Mouse (Mus musculus) cerebellum, adult 18-20 months (tissue): ENCODE measurements around the gene Enah.
A peak's percentile ranks its signal among the peaks of the same experiment; 100 is the strongest.

Experiments
- DNase-seq, 2 experiments: peaks; one replicate each; pipeline ENCODE4 v3.0.0; 2021

Enah gene

GRCm38 (mm10) chr1:182019926-182020801 lies at the start of gene Enah:
Enah (minus strand) TSS chr1:182019990.
- DNase-seq: peak; percentile 74 to 87

GRCm38 (mm10) chr1:182068136-182068535 lies 48.3 kb upstream of the Enah start:
- DNase-seq: no peak

- DNase-seq: no peak
Observed at GRCm38 (mm10) chr1:182066527-182067465, 47.0 kb upstream of the Enah start.

GRCm38 (mm10) chr1:182063716-182064115 lies 43.9 kb upstream of the Enah start:
- no peak for DNase-seq

- DNase-seq: no peak
Observed at GRCm38 (mm10) chr1:182062801-182063200, 43.0 kb upstream of the Enah start.

- DNase-seq: no peak
Observed at GRCm38 (mm10) chr1:182061203-182061602, 41.4 kb upstream of the Enah start.

- DNase-seq: no peak
Observed at GRCm38 (mm10) chr1:182059806-182060205, 40.0 kb upstream of the Enah start.

GRCm38 (mm10) chr1:182057998-182058397 lies 38.2 kb upstream of the Enah start:
- DNase-seq: no peak

- no peak for DNase-seq
Observed at GRCm38 (mm10) chr1:182055122-182055521, 35.3 kb upstream of the Enah start.

GRCm38 (mm10) chr1:182054651-182055050 lies 34.9 kb upstream of the Enah start:
- DNase-seq: no peak

GRCm38 (mm10) chr1:182052973-182053372 lies 33.2 kb upstream of the Enah start:
- DNase-seq: no peak

- no peak for DNase-seq
Observed at GRCm38 (mm10) chr1:182052385-182052784, 32.6 kb upstream of the Enah start.

- no peak for DNase-seq
Observed at GRCm38 (mm10) chr1:182049813-182050212, 30.0 kb upstream of the Enah start.

GRCm38 (mm10) chr1:182048101-182048500 lies 28.3 kb upstream of the Enah start:
- no peak for DNase-seq

GRCm38 (mm10) chr1:182047016-182047690 lies 27.4 kb upstream of the Enah start:
- DNase-seq: peak; percentile 28 to 42

- no peak for DNase-seq
Observed at GRCm38 (mm10) chr1:182045208-182045607, 25.4 kb upstream of the Enah start.

- no peak for DNase-seq
Observed at GRCm38 (mm10) chr1:182040538-182040937, 20.7 kb upstream of the Enah start.

GRCm38 (mm10) chr1:182031757-182032156 lies 12.0 kb upstream of the Enah start:
- DNase-seq: no peak

- DNase-seq: no peak
Observed at GRCm38 (mm10) chr1:182031066-182031465, 11.3 kb upstream of the Enah start.

- DNase-seq: no peak
Observed at GRCm38 (mm10) chr1:182029989-182030649, 10.3 kb upstream of the Enah start.

GRCm38 (mm10) chr1:182028231-182029210 lies 8.7 kb upstream of the Enah start:
- no peak for DNase-seq
